Mouse (Mus musculus) effector memory CD4-positive, alpha-beta T cell, adult 7 months (primary cell): ENCODE data around the gene Epc2. TPM values are rescaled to one million over a fixed set of nuclear protein-coding genes. Genes with fewer than 3 reads are reported as not detected.

ENCODE experiments used
- polyA plus RNA-seq: library from polyadenylated mRNA; unstranded; fragments of 100-300 nt; shearing (Covaris generic); gene quantifications from one replicate; pipeline ENCODE4 v1.2.1, GENCODE M21; 2017

Epc2 gene
- polyA plus RNA-seq = 6.4 TPM

GRCm38 (mm10) chr2:49450931-49451636 lies at the start of gene Epc2:
TSS of gene Epc2 (plus strand) at chr2:49451486.

Other genes starting within 250 kb of the Epc2 start
- gene Kif5c, start 167.8 kb downstream of the Epc2 start, polyA plus RNA-seq = 4.6 TPM